Comparison of ENCODE assay signal across 17 mouse cellular contexts in the genomic region with DNA sequence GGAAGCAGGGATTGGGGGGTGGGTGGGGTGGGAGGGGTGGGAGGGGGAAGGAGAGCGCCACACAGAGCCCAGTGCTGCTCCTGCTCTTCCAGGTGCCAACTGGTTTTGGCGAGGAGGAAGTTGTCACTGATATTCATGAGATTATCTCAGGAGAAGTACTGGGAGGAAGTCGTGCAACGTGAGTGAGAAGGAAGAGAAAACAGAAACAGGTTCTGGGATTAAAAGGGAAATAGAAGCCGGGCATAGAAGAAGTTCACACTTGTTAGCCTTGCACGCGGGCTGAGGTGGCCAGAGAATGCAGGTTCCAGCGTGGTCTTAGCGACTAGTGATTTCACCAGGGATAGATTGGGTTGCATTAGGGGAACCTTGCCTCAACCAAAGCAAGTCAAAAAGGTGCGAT.
"Had no signal": no experiment of that assay in that cellular context is flagged by ENCODE, and none has a peak within 500 bp of the region (broad histone marks: within the 10 kb centered on the region; RNA-seq: fewer than 3 reads in every experiment).

No protein-coding gene starts in this region.

- ATAC-seq: intestine, postnatal 0 days; liver, postnatal 0 days; lung, postnatal 0 days had no signal

- H3K4me1 ChIP-seq: neural tube, embryonic 12.5 days; stomach, embryonic 15.5 days had no signal

- H3K27me3 ChIP-seq: limb, embryonic 15.5 days; neural tube, embryonic 12.5 days; stomach, embryonic 15.5 days had no signal

- H3K9me3 ChIP-seq: limb, embryonic 15.5 days; neural tube, embryonic 12.5 days; stomach, embryonic 15.5 days had no signal

- H3K9ac ChIP-seq: limb, embryonic 15.5 days; liver, embryonic 14.5 days; liver, postnatal 0 days; lung, embryonic 14.5 days; neural tube, embryonic 12.5 days; stomach, embryonic 15.5 days had no signal

- H3K36me3 ChIP-seq: limb, embryonic 15.5 days; neural tube, embryonic 12.5 days; stomach, embryonic 15.5 days had no signal

- H3K27ac ChIP-seq: kidney, postnatal 0 days; layer of hippocampus, adult 2 months; limb, embryonic 15.5 days; liver, embryonic 14.5 days; macrophage; neural tube, embryonic 12.5 days; stomach, embryonic 15.5 days had no signal

- H3K4me2 ChIP-seq: liver, embryonic 11.5 days; lung, embryonic 14.5 days; midbrain, embryonic 11.5 days; neural tube, embryonic 12.5 days; stomach, embryonic 15.5 days had no signal

- H3K4me3 ChIP-seq: layer of hippocampus, adult 2 months; limb, embryonic 15.5 days; neural tube, embryonic 12.5 days; stomach, embryonic 15.5 days had no signal

- DNase-seq: layer of hippocampus, adult 9-11 months; liver, postnatal 0 days; right cerebral cortex, postnatal 25 days; spleen, adult 18-20 months; thymus, postnatal 36 days had no signal
